Mouse (Mus musculus): Measurements from ENCODE around the gene Lag3.

The Lag3 gene

DNA sequence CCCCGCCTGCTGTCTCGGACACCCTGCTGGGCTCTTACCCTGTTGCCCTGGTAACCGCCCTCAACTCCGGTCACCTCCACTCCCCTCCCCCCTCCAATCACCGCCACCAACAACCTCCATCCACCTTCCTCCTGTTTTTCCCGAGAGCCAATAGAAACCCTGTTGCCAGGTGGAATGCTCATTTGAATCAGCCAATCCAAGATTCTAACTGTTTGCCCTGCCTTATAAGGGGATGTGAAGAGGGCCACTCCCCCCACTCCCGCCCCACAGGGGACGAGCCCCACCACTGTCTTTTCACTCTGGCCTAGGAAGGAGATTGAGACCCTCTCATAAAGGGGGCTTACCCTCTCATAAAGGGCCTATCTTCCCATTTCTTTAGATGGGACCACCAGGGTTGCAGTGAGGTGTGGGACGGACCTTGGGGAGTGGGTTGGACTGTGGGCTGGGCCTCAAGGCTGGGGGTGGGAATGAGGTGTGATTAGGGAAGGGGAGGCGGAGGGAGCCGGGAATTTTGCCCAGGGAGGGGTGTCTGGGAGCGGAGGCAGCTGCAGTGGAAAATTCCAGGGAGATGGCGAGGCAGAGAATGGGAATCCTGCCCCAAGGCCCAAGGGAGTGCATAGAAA, 8.3 kb upstream of the Lag3 start, which contains the start of gene Ptms:
Gene Ptms (minus strand): TSS at position 409 of the 623 bp plus-strand sequence.
- peak; percentile 99 for DNase-seq (ENCODE audit: inconsistent ontology term)

GRCm38 (mm10) chr6:124918890-124919627, 7.6 kb upstream of the Lag3 start:
- DNase-seq (ENCODE audit: inconsistent ontology term), result no peak

GRCm38 (mm10) chr6:124918331-124918690, 6.8 kb upstream of the Lag3 start:
- DNase-seq (ENCODE audit: inconsistent ontology term), result no peak

DNA sequence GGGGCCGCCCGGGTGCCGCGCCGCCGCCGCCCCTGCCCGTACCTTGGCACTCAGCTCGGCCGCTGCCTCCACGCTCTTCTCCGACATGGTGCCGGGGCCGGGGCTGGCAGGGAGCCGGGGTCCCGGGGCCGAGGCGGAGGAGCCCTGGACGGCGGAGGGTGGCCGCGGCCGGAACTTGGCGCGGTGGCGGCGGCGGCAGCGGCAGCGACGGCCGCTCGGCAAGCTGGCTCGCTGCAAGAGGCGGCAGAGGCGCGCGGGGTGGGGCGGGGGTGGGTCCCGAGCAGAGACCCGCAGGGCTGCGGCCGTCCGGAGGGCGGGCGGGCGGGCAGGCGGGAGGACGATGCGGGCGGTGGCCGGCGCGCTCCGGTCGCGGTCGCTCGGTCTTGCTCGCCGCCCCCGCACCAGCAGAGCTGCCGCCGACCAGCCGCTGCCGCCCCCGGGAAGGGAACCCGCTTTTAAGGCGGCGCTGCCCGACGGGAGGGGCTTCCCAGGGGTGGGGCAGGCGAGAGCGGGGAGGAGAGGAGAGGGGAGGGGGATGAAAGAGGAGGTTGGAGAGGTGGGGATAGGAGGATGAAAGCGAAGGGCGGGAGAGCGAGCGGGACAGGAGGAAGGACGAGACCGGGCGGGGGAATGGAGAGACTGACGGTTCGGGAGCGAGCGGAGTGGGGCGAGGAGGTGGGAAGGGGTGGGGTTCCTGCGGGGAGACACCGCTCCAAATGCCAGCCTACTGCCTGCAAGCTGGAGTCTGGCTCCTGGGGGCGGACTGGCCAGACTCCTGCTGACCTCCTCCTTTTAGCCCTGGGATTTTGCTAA, 6.2 kb upstream of the Lag3 start:
- DNase-seq (ENCODE audit: inconsistent ontology term), result peak; percentile 99

DNA sequence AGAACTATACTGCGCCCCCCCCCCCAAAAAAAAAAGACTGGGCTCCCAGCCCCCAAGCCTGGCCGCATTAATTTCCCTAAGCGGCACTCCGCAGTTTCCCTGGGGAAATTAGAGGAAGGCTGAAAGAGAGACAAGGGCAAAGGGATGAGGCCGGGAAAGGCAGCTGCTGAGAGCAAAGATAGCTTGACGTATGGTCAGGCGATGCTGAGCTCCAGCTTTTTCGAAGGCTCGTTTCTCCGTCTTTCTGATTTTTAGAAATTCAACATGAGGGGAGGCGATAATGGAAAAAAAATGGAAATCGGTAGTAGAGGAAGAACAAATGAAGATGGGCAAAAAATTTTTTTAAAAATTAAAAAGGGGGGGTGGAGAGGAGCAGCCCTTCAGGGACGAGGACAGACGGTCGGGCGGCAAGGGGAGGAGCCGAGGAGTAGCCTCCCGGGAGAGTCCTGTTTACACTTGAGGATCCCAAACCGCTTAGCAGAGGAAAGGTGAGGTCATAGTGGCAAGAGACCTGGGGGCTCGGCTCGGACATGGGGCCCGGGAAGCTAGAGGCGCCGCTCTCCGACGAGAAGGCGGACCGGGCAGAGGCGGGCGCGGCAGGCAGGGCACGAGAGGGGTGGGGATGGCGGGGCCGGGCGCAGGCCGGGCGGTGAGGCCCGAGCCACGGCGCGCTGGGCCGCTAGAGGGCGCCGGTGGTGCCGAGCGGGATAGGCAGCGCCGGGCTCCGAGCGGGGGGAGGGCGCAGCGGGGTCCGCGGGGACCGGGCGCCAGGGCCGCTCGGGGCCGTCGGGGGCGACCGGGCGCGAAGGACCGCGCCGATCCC, 5.4 kb upstream of the Lag3 start:
- DNase-seq (ENCODE audit: inconsistent ontology term), result peak; percentile 91

GRCm38 (mm10) chr6:124915942-124916694, 4.6 kb upstream of the Lag3 start:
- no peak for DNase-seq (ENCODE audit: inconsistent ontology term)

- DNase-seq (ENCODE audit: inconsistent ontology term), result no peak
These were observed 3.8 kb upstream of the Lag3 start for GRCm38 (mm10) chr6:124915160-124915941.

GRCm38 (mm10) chr6:124914511-124914910, 3.0 kb upstream of the Lag3 start:
- DNase-seq (ENCODE audit: inconsistent ontology term), result no peak

- no peak for DNase-seq (ENCODE audit: inconsistent ontology term)
These were observed 2.3 kb upstream of the Lag3 start for GRCm38 (mm10) chr6:124913721-124914285.

GRCm38 (mm10) chr6:124913214-124913613, 1.7 kb upstream of the Lag3 start:
- no peak for DNase-seq (ENCODE audit: inconsistent ontology term)

- no peak for DNase-seq (ENCODE audit: inconsistent ontology term)
These were observed 1.5 kb downstream of the Lag3 start for GRCm38 (mm10) chr6:124910032-124910431.

DNA sequence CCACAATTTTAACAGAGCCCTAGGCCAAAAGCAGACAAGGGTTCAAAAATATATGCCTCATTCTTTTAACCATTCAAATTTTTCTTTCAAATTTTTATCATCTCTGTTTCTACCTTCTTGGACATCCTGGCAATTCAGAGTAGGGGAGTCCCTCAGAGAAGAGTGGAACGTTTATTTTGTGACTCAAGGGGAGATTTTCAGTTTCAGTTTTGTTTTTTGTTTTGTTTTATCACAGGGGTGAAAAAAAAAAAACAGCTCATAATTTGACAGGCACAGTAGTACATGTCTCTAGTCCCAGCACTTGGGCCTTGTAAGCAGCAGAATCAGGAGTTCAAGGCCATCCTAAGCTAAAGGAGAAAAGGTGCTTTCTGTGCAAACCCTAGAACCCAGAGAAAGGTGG, 3.7 kb downstream of the Lag3 start:
- no peak for DNase-seq (ENCODE audit: inconsistent ontology term)

GRCm38 (mm10) chr6:124904991-124905860, 6.3 kb downstream of the Lag3 start:
- no peak for DNase-seq (ENCODE audit: inconsistent ontology term)

GRCm38 (mm10) chr6:124904161-124904981, 7.1 kb downstream of the Lag3 start:
- DNase-seq (ENCODE audit: inconsistent ontology term), result peak; percentile 63

- peak; percentile 92 for DNase-seq (ENCODE audit: inconsistent ontology term)
These were observed 7.8 kb downstream of the Lag3 start for GRCm38 (mm10) chr6:124903580-124904151.

GRCm38 (mm10) chr6:124901851-124902250, 9.7 kb downstream of the Lag3 start:
- DNase-seq (ENCODE audit: inconsistent ontology term), result no peak

- no peak for DNase-seq (ENCODE audit: inconsistent ontology term)
These were observed 10.6 kb downstream of the Lag3 start for GRCm38 (mm10) chr6:124900801-124901480.
